Mouse (Mus musculus): ENCODE measurements around the gene Tex45.

- TF ChIP-seq MEF2A (IDR thresholded peaks at IDR 0.05; ENCODE audit: extremely low read depth, insufficient replicate concordance, low read depth, low read length, poor library complexity, severe bottlenecking) = no peak
- TF ChIP-seq POLR2A (IDR thresholded peaks at IDR 0.05; ENCODE audit: control insufficient read depth in 1 of 2, insufficient read depth in 1 of 2, low read depth in 1 of 2, low read length in 2 of 2, poor library complexity in 1 of 2) = peak in 1 of 2 experiments; percentile 27; a peak in 1 of 4 replicates
- no peak for TF ChIP-seq CTCF (IDR thresholded peaks at IDR 0.05 in 2 of 3, conservative IDR thresholded peaks at IDR 0.05 in 1 of 3; ENCODE audit: control insufficient read depth in 1 of 3, insufficient read depth in 1 of 3, low read depth in 2 of 3, low read length in 3 of 3, poor library complexity in 1 of 3, severe bottlenecking in 1 of 3)
- peak; percentile 80 for TF ChIP-seq GATA1 (IDR thresholded peaks at IDR 0.05; ENCODE audit: low read depth, low read length)
- TF ChIP-seq BHLHE40 (IDR thresholded peaks at IDR 0.05; ENCODE audit: borderline replicate concordance, low read depth, low read length) = no peak
- TF ChIP-seq E2F4 (IDR thresholded peaks at IDR 0.05; ENCODE audit: borderline replicate concordance, low read depth, low read length) = no peak
- no peak for TF ChIP-seq MAZ (IDR thresholded peaks at IDR 0.05; ENCODE audit: low read depth, low read length)
- TF ChIP-seq MAX (IDR thresholded peaks at IDR 0.05; ENCODE audit: low read length) = no peak
- TF ChIP-seq ZKSCAN1 (IDR thresholded peaks at IDR 0.05; ENCODE audit: low read depth, low read length) = no peak
- TF ChIP-seq MXI1 (IDR thresholded peaks at IDR 0.05; ENCODE audit: low read depth, low read length) = no peak
Observed at GRCm38 (mm10) chr8:3482240-3482740, 11.6 kb downstream of the Tex45 start.

Measured in MEL (cell line).